Mouse (Mus musculus) hindlimb bud, embryonic 11.5 days (tissue): ENCODE results near the gene Atp13a1.

Source experiments
- DNase-seq: peaks from one replicate; pipeline ENCODE4 v3.0.0-alpha.2; 2012; ENCODE audit warnings: low read depth, low spot score; ENCODE audit errors: extremely low spot score

Gene Atp13a1

DNA sequence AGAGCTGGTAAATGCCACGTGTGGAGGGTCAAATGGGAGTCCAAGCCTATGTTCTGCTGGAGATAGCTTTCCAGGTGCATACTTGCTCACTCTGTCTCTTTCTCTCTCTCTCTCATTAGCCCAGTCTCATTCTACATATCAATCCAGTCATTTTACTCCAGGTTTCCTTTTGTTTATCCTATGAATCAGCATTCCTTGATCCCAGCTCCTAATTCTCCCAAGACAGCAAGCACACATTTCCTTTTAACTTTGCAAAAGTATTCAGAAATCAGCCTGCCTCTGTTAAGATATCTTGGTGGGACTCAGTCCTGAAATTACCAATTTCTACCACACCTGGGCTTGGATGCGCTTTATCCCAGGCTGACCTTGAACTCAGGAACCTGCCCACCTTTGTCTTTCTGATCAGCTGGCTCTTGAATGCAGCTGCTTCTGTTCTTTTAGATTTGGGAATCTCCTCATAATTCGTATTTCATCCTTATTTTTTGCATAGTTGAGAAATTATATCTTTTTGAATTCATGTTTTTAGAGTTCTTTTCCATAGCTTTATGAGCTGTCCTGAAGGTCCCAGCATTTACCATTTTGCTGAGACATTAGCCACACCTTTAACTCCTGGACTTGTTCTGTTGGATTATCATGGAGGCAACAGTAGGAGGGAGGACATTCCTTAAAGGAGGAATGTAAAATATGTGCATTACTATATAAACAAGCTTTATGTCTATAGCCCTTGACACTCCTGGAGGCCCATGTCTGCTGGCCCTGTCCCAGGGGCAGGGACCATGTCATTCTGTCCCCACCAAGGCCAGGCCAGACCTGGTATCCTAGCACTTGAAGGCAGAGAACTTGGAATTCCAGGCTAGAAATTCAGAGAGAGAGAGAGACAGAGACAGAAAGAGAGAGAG lies 56.5 kb downstream of the Atp13a1 start:
- DNase-seq: no peak

DNA sequence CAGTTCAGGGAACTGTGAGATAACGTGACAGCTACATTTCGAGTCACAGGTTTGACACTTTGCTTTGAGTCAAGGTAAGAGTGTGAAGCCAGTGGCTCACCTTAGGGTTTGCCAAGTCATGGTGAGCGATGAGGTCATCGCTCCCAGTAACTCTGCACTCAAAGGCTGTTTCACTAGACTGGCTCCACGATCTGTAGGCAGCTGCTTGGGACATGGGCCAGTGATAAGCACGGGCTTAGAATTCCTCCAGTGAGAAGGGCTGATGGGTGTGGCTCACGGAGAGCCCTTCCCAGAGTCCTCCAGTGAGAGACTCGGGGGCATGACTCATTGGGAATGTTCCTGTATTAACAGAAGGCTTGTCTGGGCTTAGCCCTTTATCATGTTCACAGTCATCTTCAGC lies 58.0 kb downstream of the Atp13a1 start:
- DNase-seq: no peak

DNA sequence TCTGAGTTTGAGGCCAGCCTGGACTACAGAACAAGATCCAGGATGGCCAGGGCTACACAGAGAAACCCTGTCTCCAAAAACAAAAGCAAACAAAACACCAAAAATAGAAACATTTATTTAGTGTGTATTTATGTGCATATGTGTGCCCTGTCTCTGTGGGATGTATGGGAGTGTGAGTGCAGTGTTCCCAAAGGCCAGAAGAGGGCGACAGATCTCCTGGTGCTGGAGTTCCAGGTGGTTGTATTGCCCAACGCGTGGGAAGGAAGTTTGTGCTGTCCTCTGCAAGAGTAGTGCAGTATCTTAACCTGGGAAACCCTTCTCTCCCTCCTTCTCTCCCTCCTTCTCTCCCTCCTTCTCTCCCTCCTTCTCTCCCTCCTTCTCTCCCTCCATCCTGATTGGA lies 58.9 kb downstream of the Atp13a1 start:
- DNase-seq: no peak

DNA sequence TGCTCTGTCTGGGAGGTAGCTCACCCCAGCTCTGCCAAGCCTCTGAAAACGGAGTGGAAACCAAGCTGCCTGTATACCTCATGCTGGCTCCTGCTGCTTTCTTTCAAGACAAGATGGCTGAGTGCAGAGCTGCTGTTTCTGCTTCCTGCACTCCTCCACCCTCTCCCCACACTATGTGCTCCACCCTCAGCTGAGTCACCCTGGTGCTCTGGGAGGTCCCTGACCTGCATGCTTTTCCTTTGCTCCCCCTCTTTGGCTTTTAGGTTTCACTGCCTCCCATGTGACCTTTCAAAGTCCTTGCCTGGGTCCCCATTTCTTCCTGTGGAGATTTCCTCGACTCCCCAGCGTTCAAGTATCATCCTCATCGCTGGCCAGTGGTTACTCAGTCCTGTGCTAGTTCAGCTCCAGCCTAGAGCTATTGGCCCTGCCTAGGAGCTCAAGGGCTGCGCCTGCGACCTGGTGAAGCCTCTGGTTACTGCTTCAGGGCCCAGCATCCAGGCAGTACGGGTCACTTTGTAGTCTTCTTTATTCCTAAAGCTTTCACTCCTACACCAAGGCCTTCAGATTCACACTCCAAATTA lies 60.1 kb downstream of the Atp13a1 start:
- DNase-seq: no peak

DNA sequence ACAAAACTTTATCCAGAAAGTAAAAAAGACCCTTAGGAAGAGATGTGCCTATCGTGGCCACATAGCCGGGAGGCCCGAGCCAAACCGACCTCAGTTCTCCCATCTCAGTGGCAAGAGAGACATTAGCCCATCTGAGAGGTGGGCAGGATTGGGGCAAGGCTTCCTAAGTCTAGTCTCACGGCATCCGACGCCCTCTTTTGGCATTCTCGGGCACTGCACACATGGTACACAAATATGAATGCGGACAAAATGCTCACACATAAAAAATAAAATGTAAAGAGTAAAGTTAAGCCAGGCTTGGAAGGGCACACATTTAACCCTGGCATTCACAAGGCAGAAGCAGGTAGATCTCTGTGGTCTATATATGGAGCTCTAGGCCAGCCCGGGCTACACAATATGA lies 62.9 kb downstream of the Atp13a1 start:
- no peak for DNase-seq
